Mouse (Mus musculus) neural tube, embryonic 12.5 days (tissue): ENCODE results near the gene Lrrc4b. TPM values are rescaled to one million over a fixed set of nuclear protein-coding genes. Genes with fewer than 3 reads are reported as not detected.
A peak's percentile ranks its signal among the peaks of the same experiment; 100 is the strongest.

ENCODE experiments used
- ATAC-seq: fragments of 200-750 bp; cut with Nextera tagmentation; 2 replicates; pipeline ENCODE4 v1.8.0; 2017; ENCODE audit warnings: low read depth, mild to moderate bottlenecking, moderate TSS enrichment, moderate library complexity; ENCODE audit not compliant: low FRiP score
- H3K27ac ChIP-seq: fragments of 300-500 bp; sonication (generic); 2 replicates; pipeline ENCODE4 v1.5.1; 2016
- H3K27me3 ChIP-seq: fragments of 300-500 bp; sonication (generic); replicated peaks from 2 replicates; pipeline ENCODE4 v1.6.1; 2016; ENCODE audit warnings: mild to moderate bottlenecking
- H3K36me3 ChIP-seq: fragments of 300-500 bp; sonication (generic); 2 replicates; pipeline ENCODE4 v1.6.1; 2016; ENCODE audit warnings: mild to moderate bottlenecking
- H3K4me1 ChIP-seq: fragments of 300-500 bp; sonication (generic); 2 replicates; pipeline ENCODE4 v1.6.1; 2016
- H3K4me2 ChIP-seq: fragments of 300-500 bp; sonication (generic); replicated peaks from 2 replicates; pipeline ENCODE4 v1.6.1; 2016; ENCODE audit warnings: mild to moderate bottlenecking
- H3K4me3 ChIP-seq: fragments of 300-500 bp; sonication (generic); 2 replicates; pipeline ENCODE4 v1.5.1; 2016
- H3K9ac ChIP-seq: fragments of 300-500 bp; sonication (generic); 2 replicates; pipeline ENCODE4 v1.6.1; 2016; ENCODE audit warnings: mild to moderate bottlenecking
- H3K9me3 ChIP-seq: fragments of 300-500 bp; sonication (generic); 2 replicates; pipeline ENCODE4 v1.6.1; 2016; ENCODE audit warnings: mild to moderate bottlenecking
- WGBS: fragments of 180-500 bp; shearing (Covaris S2); methylation state at CpG from one replicate; pipeline ENCODE4 v1.1.7; 2016; 5-methylcytosine and 5-hydroxymethylcytosine counted together
- polyA plus RNA-seq: library from polyadenylated mRNA; unstranded; fragments of >200 nt; fragmentation: Nextera tagmentation; extraction: Ambion mirVana; gene quantifications from 2 replicates; pipeline ENCODE4 v1.2.1, GENCODE M21; 2016

Gene Lrrc4b
- 10.4 and 12.6 TPM in 2 replicates for polyA plus RNA-seq

DNA sequence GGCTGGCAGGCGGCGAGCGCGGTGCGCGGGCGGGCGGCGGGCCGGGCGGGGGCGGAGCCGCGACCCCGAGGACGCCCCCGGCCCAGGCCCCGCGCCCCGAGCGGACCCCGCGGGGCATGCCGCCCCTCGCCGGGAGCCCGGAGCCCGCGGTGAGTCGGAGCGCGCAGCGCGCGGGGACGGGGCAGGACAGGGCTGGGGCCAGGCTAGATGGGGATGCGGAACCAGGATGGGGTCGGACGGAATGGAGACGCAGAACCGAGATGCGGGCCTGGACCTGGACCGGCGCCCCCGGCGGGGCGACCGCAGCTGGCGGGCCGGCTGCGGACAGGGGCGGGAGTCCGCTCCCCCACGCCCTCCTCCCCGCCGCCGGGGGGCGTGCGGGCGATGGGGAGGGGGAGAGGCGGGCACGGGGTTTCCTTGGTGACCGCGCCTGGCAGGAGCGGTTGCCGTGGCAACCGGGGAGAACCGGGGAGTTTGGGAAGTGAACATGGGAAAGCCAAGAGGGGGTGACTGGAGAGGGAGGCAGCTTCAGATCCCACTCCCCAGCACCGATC lies at the start of gene Lrrc4b:
Gene Lrrc4b, plus strand, starts transcription at position 51 of the 554 bp plus-strand sequence.
- Histone ChIP-seq H3K4me2 (peak within 1 kb of the TSS; percentile 88), H3K4me3 (peak within 1 kb of the TSS; percentile 70), H3K27ac (peak within 1 kb of the TSS; percentile 97), H3K27me3 (peaks cover 8% of the 10 kb centered on the region), H3K4me1 (peaks cover 51% of the 10 kb centered on the region), H3K9me3 (no peaks in the 10 kb centered on the region), H3K36me3 (peaks cover under 1% of the 10 kb centered on the region; the same call in 1 of the 2 replicates), H3K9ac (peak within 1 kb of the TSS; percentile 95)
- WGBS, result 2% methylated on average over 59 of the region's 69 CpGs
- peak; percentile 63 for ATAC-seq

DNA sequence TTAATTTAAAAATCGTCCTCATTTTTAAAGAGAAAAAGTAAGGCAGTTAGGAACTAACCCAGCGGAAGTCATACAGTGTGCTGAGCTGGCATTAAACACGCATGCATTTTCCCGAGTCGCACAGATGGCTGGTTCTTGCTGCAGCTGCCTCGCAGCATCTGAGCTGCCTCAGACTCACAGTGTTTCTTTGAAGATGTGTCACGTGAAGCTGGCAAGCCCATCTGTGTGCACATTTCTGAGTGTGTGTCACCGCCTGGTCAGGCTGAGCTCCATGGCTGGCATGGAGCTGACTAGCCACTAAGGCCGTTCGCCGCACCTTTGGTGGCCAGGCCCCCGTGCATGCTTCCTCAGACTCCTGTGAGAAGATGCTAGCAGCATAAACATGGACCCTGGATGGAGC lies 46.3 kb upstream of the Lrrc4b start:
- WGBS, result 75% methylated on average over 12 of the region's 12 CpGs

DNA sequence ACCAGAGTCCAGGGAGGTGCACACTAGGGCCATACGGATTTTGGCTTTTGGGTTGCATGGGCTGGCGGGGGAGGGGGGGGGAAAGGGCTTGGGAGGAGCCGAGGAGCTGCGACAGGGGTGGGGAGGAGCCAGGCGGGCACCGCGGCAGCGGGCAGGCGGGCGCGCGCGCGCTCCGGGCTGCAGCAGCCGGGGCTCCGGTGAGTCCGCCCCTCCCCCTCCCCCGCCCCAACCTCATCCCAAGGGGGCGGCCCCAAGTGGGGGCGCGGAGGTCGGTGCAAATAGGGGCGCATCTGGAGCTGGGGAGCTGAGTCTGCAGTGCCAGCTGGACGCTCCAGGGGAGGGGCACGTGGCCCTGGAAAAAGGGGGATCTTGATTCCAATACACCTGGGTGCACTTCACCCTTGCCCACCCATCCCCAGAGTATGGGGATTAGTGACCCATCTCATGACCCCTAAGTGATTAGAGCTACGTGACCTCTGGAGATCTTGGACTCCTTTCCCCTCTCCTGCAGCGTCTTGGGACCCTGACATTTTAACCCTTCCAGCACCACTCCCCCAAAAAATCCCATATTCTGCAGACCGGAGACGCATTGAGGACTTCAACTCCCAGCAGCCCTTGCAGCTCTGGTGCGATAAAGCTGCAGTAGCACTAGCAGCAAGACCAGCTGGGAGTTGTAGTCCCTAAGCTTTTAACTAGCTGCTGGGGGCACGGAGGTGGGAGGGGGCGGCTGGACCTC lies 44.7 kb upstream of the Lrrc4b start, which contains the start of gene Syt3:
Gene Syt3, plus strand, starts transcription at position 123 of the 736 bp plus-strand sequence.
- H3K27me3 ChIP-seq, result peaks cover 15% of the 10 kb centered on the region
- H3K9me3 ChIP-seq, result no peaks in the 10 kb centered on the region
- H3K4me2 ChIP-seq, result peak within 1 kb of the TSS; percentile 94
- peaks cover 9% of the 10 kb centered on the region; the same call in 1 of the 2 replicates for H3K4me1 ChIP-seq
- WGBS, result under 1% methylated on average over 31 of the region's 33 CpGs
- no peaks in the 10 kb centered on the region for H3K36me3 ChIP-seq
- peak within 1 kb of the TSS; percentile 47 for H3K4me3 ChIP-seq
- peak within 1 kb of the TSS; percentile 56 for H3K9ac ChIP-seq
- ATAC-seq, result peak; percentile 88
- no peak within 1 kb of the TSS for H3K27ac ChIP-seq

More for the DNA sequence above, 46.3 kb upstream of the Lrrc4b start:
- no peak overlapping the region for H3K27ac ChIP-seq
- no peak for ATAC-seq
- H3K4me2 ChIP-seq, result no peak overlapping the region
- H3K4me1 ChIP-seq, result peaks cover 9% of the 10 kb centered on the region; the same call in 1 of the 2 replicates
- peaks cover 10% of the 10 kb centered on the region for H3K27me3 ChIP-seq
- no peak overlapping the region for H3K9ac ChIP-seq
- no peak overlapping the region for H3K4me3 ChIP-seq
- H3K36me3 ChIP-seq, result no peaks in the 10 kb centered on the region
- H3K9me3 ChIP-seq, result no peaks in the 10 kb centered on the region

DNA sequence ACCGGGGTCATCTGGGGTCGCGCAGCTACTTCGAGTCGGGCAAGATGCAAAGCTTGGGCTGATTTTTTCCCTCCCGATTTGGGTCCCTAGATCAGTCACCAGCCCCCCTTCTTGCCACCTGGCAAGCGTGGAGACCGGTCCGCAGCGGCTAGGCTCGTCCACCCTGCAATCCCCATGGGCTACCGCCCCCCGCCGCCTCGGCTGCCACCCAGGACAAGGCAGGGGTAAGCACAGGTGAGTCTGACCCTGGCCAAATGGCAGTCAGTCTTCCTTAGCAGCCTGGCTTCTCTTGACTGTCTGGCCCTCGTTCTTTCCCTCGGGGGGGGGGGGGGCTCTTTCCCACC lies 44.1 kb upstream of the Lrrc4b start:
- H3K27ac ChIP-seq, result no peak overlapping the region

DNA sequence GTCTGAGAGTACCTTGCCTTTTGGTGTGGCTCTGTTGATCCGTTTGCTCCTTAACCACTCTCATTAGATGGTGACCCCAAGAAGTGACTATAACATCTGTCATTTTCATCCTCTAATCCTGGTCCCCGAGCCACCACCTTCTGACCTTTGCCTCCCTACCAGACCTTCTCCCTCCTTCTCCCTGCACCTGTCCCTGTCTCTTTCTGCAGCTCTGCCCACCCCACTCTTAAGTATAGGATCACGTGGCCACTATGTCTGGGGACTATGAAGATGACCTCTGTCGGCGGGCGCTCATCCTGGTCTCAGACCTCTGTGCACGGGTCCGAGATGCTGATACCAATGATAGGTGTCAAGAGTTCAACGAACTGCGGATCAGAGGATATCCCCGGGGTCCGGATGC lies 43.1 kb upstream of the Lrrc4b start, which contains the start of gene 1700008O03Rik:
Gene 1700008O03Rik, minus strand, starts transcription at position 101 of the 400 bp plus-strand sequence.
- WGBS, result 80% methylated on average over 12 of the region's 12 CpGs

More for the DNA sequence above, 44.1 kb upstream of the Lrrc4b start:
- Histone ChIP-seq H3K9ac (peak overlapping the region; percentile 56), H3K9me3 (no peaks in the 10 kb centered on the region), H3K36me3 (no peaks in the 10 kb centered on the region), H3K4me1 (peaks cover 9% of the 10 kb centered on the region; the same call in 1 of the 2 replicates), H3K4me3 (peak overlapping the region; percentile 47), H3K4me2 (peak overlapping the region; percentile 94), H3K27me3 (peaks cover 15% of the 10 kb centered on the region)
- WGBS, result 1% methylated on average over 17 of the region's 17 CpGs
- ATAC-seq, result peak; percentile 76

DNA sequence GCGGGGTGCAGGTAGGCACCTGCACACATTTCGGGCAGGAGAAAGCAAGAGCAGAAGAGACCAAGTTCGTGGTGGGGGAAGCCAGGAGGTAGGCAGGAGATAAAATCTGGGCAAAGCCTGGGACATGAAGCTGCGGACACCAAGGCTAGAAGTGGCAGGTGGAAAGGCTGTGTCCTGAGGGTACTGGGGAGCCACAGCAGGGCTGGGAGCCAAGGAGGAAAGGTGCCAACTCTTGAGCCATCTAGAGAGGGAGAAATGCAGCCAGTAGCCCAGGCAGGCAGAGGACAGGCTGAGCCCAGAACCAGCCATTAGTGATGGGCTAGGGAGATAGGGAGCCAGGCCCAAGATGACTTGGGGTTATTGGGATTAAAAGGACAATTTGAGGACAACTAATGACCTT lies 37.0 kb upstream of the Lrrc4b start:
- H3K27me3 ChIP-seq, result 0 out of 2 replicates have a peak, but pooled peaks cover 5% of the 10 kb centered on the region
- ATAC-seq, result no peak
- no peaks in the 10 kb centered on the region for H3K4me1 ChIP-seq
- H3K27ac ChIP-seq, result no peak overlapping the region
- no peak overlapping the region for H3K4me3 ChIP-seq
- H3K9ac ChIP-seq, result no peak overlapping the region
- WGBS, result 85% methylated on average over 4 of the region's 4 CpGs
- H3K9me3 ChIP-seq, result no peaks in the 10 kb centered on the region
- no peak overlapping the region for H3K4me2 ChIP-seq
- no peaks in the 10 kb centered on the region for H3K36me3 ChIP-seq

More for the DNA sequence above, 43.1 kb upstream of the Lrrc4b start, which contains the start of gene 1700008O03Rik:
- Histone ChIP-seq H3K4me3 (peak within 1 kb of the TSS; percentile 47), H3K4me2 (peak within 1 kb of the TSS; percentile 94), H3K9ac (peak within 1 kb of the TSS; percentile 56), H3K27me3 (peaks cover 15% of the 10 kb centered on the region), H3K27ac (no peak within 1 kb of the TSS), H3K9me3 (no peaks in the 10 kb centered on the region), H3K36me3 (no peaks in the 10 kb centered on the region), H3K4me1 (peaks cover 9% of the 10 kb centered on the region; the same call in 1 of the 2 replicates)
- no peak for ATAC-seq

DNA sequence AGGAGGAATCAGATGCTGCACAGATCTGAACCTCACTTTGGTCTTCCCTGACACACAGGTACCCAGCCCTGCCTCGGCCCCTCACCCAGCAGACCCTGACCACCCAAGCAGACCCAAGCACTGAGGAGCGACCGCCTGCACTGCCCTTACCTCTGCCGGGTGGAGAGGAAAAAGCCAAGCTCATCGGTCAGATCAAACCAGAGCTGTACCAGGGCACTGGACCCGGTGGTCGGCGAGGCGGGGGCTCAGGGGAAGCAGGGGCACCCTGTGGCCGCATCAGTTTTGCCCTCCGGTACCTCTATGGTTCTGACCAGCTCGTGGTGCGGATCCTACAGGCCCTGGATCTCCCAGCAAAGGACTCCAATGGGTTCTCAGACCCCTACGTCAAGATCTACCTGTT lies 36.5 kb upstream of the Lrrc4b start:
- Histone ChIP-seq H3K4me1 (no peaks in the 10 kb centered on the region), H3K9me3 (no peaks in the 10 kb centered on the region), H3K36me3 (no peaks in the 10 kb centered on the region), H3K27me3 (0 out of 2 replicates have a peak, but pooled peaks cover 5% of the 10 kb centered on the region), H3K27ac (no peak overlapping the region), H3K9ac (no peak overlapping the region), H3K4me3 (no peak overlapping the region), H3K4me2 (no peak overlapping the region)
- ATAC-seq, result no peak
- 85% methylated on average over 14 of the region's 14 CpGs for WGBS

DNA sequence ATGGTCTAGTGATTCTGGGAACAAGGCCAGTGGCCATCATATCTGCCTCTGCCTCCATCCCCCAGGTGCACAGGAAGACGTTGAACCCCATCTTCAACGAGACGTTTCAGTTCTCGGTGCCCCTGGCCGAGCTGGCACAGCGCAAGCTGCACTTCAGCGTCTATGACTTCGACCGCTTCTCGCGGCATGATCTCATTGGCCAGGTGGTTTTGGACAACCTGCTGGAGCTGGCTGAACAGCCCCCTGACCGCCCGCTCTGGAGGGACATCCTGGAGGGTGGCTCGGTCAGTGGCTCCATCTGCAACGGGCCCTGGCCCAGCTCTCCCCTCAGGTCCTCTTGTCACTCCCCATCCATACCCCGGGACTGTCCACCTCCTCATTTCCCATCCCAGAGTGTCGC lies 35.5 kb upstream of the Lrrc4b start:
- H3K9me3 ChIP-seq, result no peaks in the 10 kb centered on the region
- no peak overlapping the region for H3K4me2 ChIP-seq
- no peak overlapping the region for H3K9ac ChIP-seq
- no peak overlapping the region for H3K4me3 ChIP-seq
- no peaks in the 10 kb centered on the region for H3K27me3 ChIP-seq
- no peaks in the 10 kb centered on the region for H3K4me1 ChIP-seq
- H3K27ac ChIP-seq, result no peak overlapping the region
- no peaks in the 10 kb centered on the region for H3K36me3 ChIP-seq
- no peak for ATAC-seq
- WGBS, result 93% methylated on average over 17 of the region's 17 CpGs

DNA sequence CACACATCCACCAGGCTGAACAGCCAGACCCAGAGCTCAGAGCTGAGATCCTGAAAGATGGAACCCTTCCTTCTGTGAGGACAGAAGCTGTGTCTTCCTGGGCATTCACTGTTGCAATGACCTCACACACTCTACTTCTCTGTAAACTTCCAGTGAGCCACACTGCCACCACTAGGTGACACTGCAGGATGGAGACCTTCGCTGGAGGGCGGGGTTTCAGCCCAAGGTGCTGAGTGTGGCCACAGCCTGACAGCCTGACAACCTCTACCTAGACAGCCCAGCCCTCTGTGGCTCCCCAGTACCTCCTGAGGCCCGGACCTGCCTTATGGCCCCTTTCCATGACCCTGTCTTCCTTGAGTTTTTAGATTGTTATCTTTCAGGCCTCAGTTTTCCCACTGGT lies 30.2 kb upstream of the Lrrc4b start:
- Histone ChIP-seq H3K9me3 (no peaks in the 10 kb centered on the region), H3K27ac (no peak overlapping the region), H3K9ac (no peak overlapping the region), H3K27me3 (no peaks in the 10 kb centered on the region), H3K4me3 (no peak overlapping the region), H3K4me2 (no peak overlapping the region), H3K4me1 (no peaks in the 10 kb centered on the region), H3K36me3 (no peaks in the 10 kb centered on the region)
- WGBS, result 19% methylated on average over 3 of the region's 3 CpGs
- peak; percentile 48 for ATAC-seq

DNA sequence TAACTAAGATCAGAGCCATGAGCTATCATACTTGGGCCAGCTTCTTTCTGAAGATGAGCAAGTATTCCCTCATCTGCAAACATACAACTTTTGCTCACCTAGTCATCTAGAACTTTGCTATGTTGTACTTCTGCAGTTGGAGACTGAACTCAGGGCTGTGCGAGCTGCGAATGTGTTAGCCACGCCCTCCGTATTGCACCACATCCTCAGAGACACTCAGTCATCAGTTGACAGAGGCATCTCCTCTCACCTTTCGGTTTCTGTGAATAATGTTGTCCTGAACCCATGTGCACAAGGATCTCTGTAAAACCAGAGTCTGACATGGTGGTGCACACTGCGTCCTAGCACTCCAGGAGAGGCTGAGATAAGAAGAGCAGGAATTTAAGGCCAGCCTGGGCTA lies 27.1 kb upstream of the Lrrc4b start:
- H3K9me3 ChIP-seq, result no peaks in the 10 kb centered on the region
- no peak overlapping the region for H3K4me2 ChIP-seq
- WGBS, result 86% methylated on average over 6 of the region's 6 CpGs
- no peak overlapping the region for H3K27ac ChIP-seq
- H3K4me1 ChIP-seq, result no peaks in the 10 kb centered on the region
- H3K4me3 ChIP-seq, result no peak overlapping the region
- peaks cover 2% of the 10 kb centered on the region; the same call in 1 of the 2 replicates for H3K27me3 ChIP-seq
- ATAC-seq, result no peak
- H3K9ac ChIP-seq, result no peak overlapping the region
- H3K36me3 ChIP-seq, result no peaks in the 10 kb centered on the region

DNA sequence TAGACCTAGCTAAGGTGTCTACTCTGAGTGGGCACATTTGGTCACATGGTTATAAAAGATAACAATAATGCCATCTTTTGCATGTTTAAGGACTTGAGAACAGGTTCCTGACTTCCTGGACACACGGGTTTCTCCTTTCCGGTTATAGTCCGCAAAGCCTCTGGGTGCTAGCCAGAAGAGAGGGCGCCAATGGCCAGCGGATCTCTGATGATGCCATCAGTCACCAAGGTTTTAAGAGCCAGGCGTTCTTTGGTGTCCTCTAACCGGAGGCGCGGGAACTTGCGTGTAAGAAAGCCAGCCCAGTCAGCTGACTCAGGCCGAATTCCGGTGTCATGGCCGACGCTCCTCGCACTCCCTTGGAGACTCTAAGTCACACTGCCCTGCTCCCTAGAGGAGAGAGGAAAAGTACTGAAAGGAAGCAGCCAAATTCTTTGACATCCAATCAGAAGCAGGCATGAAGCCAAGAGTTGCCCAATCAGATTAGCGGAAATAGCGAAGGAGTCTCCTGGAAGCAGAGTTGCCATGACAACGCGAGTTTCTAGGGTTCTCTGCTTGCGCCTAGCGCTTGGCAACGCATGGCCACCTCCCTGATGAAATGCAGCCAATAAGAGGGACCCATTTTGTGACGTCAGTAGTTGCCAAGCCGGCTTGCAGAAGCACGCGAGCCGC lies 23.3 kb upstream of the Lrrc4b start:
- Histone ChIP-seq H3K27me3 (peaks cover 6% of the 10 kb centered on the region; the same call in 1 of the 2 replicates), H3K36me3 (no peaks in the 10 kb centered on the region), H3K9ac (no peak overlapping the region), H3K9me3 (no peaks in the 10 kb centered on the region), H3K4me2 (peak overlapping the region; percentile 61), H3K27ac (no peak overlapping the region), H3K4me1 (no peaks in the 10 kb centered on the region), H3K4me3 (peak overlapping the region; percentile 32)
- 3% methylated on average over 27 of the region's 27 CpGs for WGBS
- peak; percentile 98 for ATAC-seq

DNA sequence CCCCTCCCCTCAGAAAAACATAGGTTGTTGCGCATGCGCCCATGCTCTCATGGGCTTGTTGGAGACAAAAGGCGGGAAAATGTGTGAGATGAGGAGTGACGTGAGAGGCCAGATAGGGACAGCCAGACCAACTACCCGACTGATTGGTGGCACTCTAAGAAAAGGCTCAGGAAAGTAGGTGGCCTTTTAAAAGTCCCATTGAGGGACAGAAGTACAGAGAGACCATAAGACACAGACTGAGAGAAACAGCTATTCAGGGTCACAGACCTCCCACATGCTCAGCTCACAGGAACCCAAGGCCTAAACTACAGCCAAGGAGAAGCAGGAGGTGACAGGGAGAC lies 22.8 kb upstream of the Lrrc4b start:
- no peak overlapping the region for H3K27ac ChIP-seq
- no peak; the same call in none of the 2 replicates for ATAC-seq
- no peaks in the 10 kb centered on the region for H3K9me3 ChIP-seq
- no peaks in the 10 kb centered on the region for H3K36me3 ChIP-seq
- no peak overlapping the region for H3K4me3 ChIP-seq
- no peak overlapping the region for H3K9ac ChIP-seq
- no peak overlapping the region for H3K4me2 ChIP-seq
- H3K4me1 ChIP-seq, result no peaks in the 10 kb centered on the region
- WGBS, result 0% methylated on average over 5 of the region's 5 CpGs
- peaks cover 6% of the 10 kb centered on the region; the same call in 1 of the 2 replicates for H3K27me3 ChIP-seq
